Comparison of ENCODE assay signal across 7 mouse cellular contexts in the genomic region with DNA sequence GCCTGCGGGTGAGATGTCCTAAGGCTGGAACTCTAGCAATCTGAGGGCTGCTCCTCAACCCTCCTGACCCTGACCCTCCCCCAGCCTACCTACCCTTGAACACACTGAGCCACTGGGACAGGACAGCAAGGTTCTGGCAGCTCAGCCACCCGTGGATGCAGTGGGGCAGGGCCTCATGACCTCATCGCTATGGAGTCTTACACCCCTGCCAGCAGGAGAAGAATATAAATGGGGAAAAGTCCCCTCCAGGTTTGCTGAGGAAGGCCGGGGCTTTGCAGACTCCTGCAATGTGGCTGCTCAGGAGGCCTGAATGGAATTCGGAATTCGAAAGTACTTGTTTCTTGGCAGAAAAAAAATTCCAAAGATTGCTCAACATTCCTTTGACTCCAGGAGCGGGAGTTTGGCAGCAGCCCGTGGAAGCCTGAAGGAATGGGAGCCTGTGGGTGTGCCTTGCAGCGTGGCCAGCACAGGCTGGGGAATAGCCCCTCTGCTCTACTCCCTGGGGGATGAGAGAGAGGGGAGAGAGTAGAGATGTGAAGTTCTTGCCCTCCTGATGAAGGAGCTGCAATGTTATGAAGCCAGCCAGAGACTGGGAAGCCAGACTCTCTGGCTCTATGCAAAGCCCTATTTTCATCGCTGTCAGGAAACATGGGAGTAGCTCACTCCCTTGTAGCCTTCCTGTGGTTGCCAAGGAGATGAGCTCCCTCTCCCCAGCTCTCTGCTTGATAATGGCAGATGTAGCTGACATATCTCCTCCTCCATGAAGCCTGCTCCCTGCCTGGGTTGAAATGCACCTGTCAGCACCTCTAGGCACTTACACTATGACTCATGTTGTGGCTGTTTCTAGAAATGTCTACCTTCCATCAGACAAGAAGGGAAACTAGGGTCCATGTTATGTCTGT. TPM values are rescaled to one million over a fixed set of nuclear protein-coding genes. Genes with fewer than 3 reads are reported as not detected.
A peak's percentile ranks its signal among the peaks of the same experiment; 100 is the strongest.
DNase-seq lines count a peak whose midpoint lies in the region; ATAC-seq lines count a peak whose summit lies in the region.

No protein-coding gene starts in this region.

- no peak overlapping the region for H3K9ac ChIP-seq in lung, embryonic 15.5 days

- no peak overlapping the region for H3K4me3 ChIP-seq in lung, embryonic 15.5 days

- peaks cover 19% of the 10 kb centered on the region for H3K4me1 ChIP-seq in lung, embryonic 15.5 days

- peak; percentile 86 for ATAC-seq in lung, embryonic 15.5 days (ENCODE audit: borderline replicate concordance, extremely low read depth, low FRiP score, low TSS enrichment)
- no peak for ATAC-seq in megakaryocyte, adult 5-6 weeks (ENCODE audit: poor library complexity, severe bottlenecking)

- intact Hi-C loops in heart, postnatal 25 days (cut with DNase I), result loop anchor here (2.0 kb wide), 1 partner anchor 31 kb away; no protein-coding TSS in a partner anchor

- H3K4me2 ChIP-seq in lung, embryonic 15.5 days, result peak overlapping the region; percentile 30

- no peaks in the 10 kb centered on the region for H3K36me3 ChIP-seq in lung, embryonic 15.5 days

- peak overlapping the region; percentile 94 for H3K27ac ChIP-seq in lung, embryonic 15.5 days

- no peaks in the 10 kb centered on the region for H3K9me3 ChIP-seq in lung, embryonic 15.5 days

- 9% methylated on average over 10 of the region's 10 CpGs for WGBS in lung, embryonic 15.5 days

- H3K27me3 ChIP-seq in lung, embryonic 15.5 days, result no peaks in the 10 kb centered on the region

- peak; percentile 34 for DNase-seq in brain, embryonic 18.5 days (ENCODE audit: low read depth, low spot score)
- peak; percentile 30 for DNase-seq in forelimb bud, embryonic 11.5 days (ENCODE audit: low read depth, low spot score)
- peak; percentile 73 for DNase-seq in heart, postnatal 25 days (ENCODE audit: low spot score)
- peak; percentile 64 to 77 for DNase-seq in layer of hippocampus, adult 18-20 months (ENCODE audit: low spot score in 2 of 2)
- DNase-seq in retina, postnatal 1 day, result peak; percentile 52

RNA-seq across cellular contexts. Expression of a gene that starts 33.3 kb away (rescaled TPM):
- total RNA-seq in heart, postnatal 25 days (2021), result 10 to 100 TPM; 46.8 to 48.6 TPM
- 10 to 100 TPM; 22.0 to 23.3 TPM for total RNA-seq in layer of hippocampus, adult 18-20 months (2021)
- polyA plus RNA-seq in lung, embryonic 15.5 days (2015; fragmentation: Nextera tagmentation; extraction: Ambion mirVana), result 9.0 and 10.3 TPM in 2 replicates
- total RNA-seq in megakaryocyte, adult 5-6 weeks (2015), result 14.7 and 15.4 TPM in 2 replicates
- total RNA-seq in megakaryocyte, adult 5-6 weeks (2017), result 6.5 and 6.9 TPM in 2 replicates
